Mouse (Mus musculus) right cerebral cortex, postnatal 14 days (tissue): Measurements from ENCODE around the gene Mier3.
A peak's percentile ranks its signal among the peaks of the same experiment; 100 is the strongest.

Experiments used
- DNase-seq: peaks from one replicate; pipeline ENCODE4 v3.0.0; 2022

Mier3 gene

GRCm38 (mm10) chr13:111680679-111681078 is at the start of gene Mier3:
Gene Mier3, plus strand, starts transcription at chr13:111680979.
- DNase-seq: no peak

GRCm38 (mm10) chr13:111634163-111635160 is 46.3 kb upstream of the Mier3 start:
- DNase-seq: no peak

GRCm38 (mm10) chr13:111640319-111640718 is 40.5 kb upstream of the Mier3 start:
- no peak for DNase-seq

- no peak for DNase-seq
Observed at GRCm38 (mm10) chr13:111643636-111644035, 37.1 kb upstream of the Mier3 start.

- DNase-seq: no peak
Observed at GRCm38 (mm10) chr13:111646204-111646603, 34.6 kb upstream of the Mier3 start.

- no peak for DNase-seq
Observed at GRCm38 (mm10) chr13:111647279-111647678, 33.5 kb upstream of the Mier3 start.

- DNase-seq: no peak
Observed at GRCm38 (mm10) chr13:111651020-111651419, 29.8 kb upstream of the Mier3 start.

GRCm38 (mm10) chr13:111655273-111655672 is 25.5 kb upstream of the Mier3 start:
- DNase-seq: no peak

- no peak for DNase-seq
Observed at GRCm38 (mm10) chr13:111655856-111656255, 24.9 kb upstream of the Mier3 start.

GRCm38 (mm10) chr13:111656309-111656708 is 24.5 kb upstream of the Mier3 start:
- no peak for DNase-seq

GRCm38 (mm10) chr13:111656769-111657168 is 24.0 kb upstream of the Mier3 start:
- DNase-seq: no peak

GRCm38 (mm10) chr13:111658501-111659280 is 22.1 kb upstream of the Mier3 start:
- no peak for DNase-seq

GRCm38 (mm10) chr13:111659430-111659829 is 21.3 kb upstream of the Mier3 start:
- no peak for DNase-seq

GRCm38 (mm10) chr13:111660072-111660471 is 20.7 kb upstream of the Mier3 start:
- DNase-seq: no peak

- DNase-seq: no peak
Observed at GRCm38 (mm10) chr13:111660556-111660955, 20.2 kb upstream of the Mier3 start.

- no peak for DNase-seq
Observed at GRCm38 (mm10) chr13:111668016-111668415, 12.8 kb upstream of the Mier3 start.

- no peak for DNase-seq
Observed at GRCm38 (mm10) chr13:111676841-111677240, 3.9 kb upstream of the Mier3 start.

- no peak for DNase-seq
Observed at GRCm38 (mm10) chr13:111684056-111684625, 3.4 kb downstream of the Mier3 start.

GRCm38 (mm10) chr13:111685751-111686462 is 5.1 kb downstream of the Mier3 start:
- DNase-seq: peak; percentile 81

GRCm38 (mm10) chr13:111686522-111687284 is 5.9 kb downstream of the Mier3 start:
- peak; percentile 25 for DNase-seq

- peak; percentile 47 for DNase-seq
Observed at GRCm38 (mm10) chr13:111687285-111687781, 6.6 kb downstream of the Mier3 start.

GRCm38 (mm10) chr13:111703396-111703795 is 22.6 kb downstream of the Mier3 start:
- no peak for DNase-seq
